Comparison of ENCODE assay signal across 16 mouse cellular contexts in genomic region chr17:29388978-29389377, GRCm38 (mm10). TPM values are rescaled to one million over a fixed set of nuclear protein-coding genes. Genes with fewer than 3 reads are reported as not detected.
A peak's percentile ranks its signal among the peaks of the same experiment; 100 is the strongest.
DNase-seq lines count a peak whose midpoint lies in the region; TF ChIP-seq lines count a peak whose summit lies in the region.
"Had no signal": no experiment of that assay in that cellular context is flagged by ENCODE, and none has a peak within 500 bp of the region (broad histone marks: within the 10 kb centered on the region; RNA-seq: fewer than 3 reads in every experiment).

No protein-coding gene starts in this region.

- TF ChIP-seq EP300 in ES-Bruce4 (IDR thresholded peaks at IDR 0.05; ENCODE audit: insufficient read depth, low read depth, low read length): no peak

- no peaks in the 10 kb centered on the region for H3K27me3 ChIP-seq in heart, embryonic 10.5 days (ENCODE audit: insufficient read depth, poor library complexity, severe bottlenecking)
- H3K27me3 ChIP-seq in ES-Bruce4 (ENCODE audit: control insufficient read depth, insufficient read depth, low read length, poor library complexity, severe bottlenecking): no peaks in the 10 kb centered on the region
- H3K27me3 ChIP-seq: intestine, embryonic 15.5 days; limb, embryonic 15.5 days; neural tube, embryonic 12.5 days had no signal

- intact Hi-C loops in heart, postnatal 10 days (cut with DNase I): no loop called here
- intact Hi-C loops in gastrocnemius, adult 2 months (cut with DNase I): no loop called here

- peak; percentile 77 for DNase-seq in adrenal gland, adult 2 months
- no peak for DNase-seq in adrenal gland, adult 18-20 months (ENCODE audit: low spot score in 2 of 2)
- no peak for DNase-seq in heart, embryonic 10.5 days (ENCODE audit: low spot score)
- DNase-seq in heart, postnatal 10 days: no peak
- peak; percentile 96 for DNase-seq in gastrocnemius, adult 2 months
- DNase-seq in lung, postnatal 4 days: no peak
- no peak for DNase-seq in lung, postnatal 36 days
- DNase-seq: heart, postnatal 36 days; midbrain, embryonic 14.5 days; retina, postnatal 1 day had no signal

- TF ChIP-seq POLR2A in ES-Bruce4 (IDR thresholded peaks at IDR 0.05; ENCODE audit: insufficient read depth, low read length): no peak

- H3K4me3 ChIP-seq in heart, embryonic 10.5 days: no peak overlapping the region
- H3K4me3 ChIP-seq in ES-Bruce4 (ENCODE audit: low read depth, low read length): peak overlapping the region; percentile 5
- H3K4me3 ChIP-seq in gastrocnemius, adult 2 months: no peak overlapping the region
- H3K4me3 ChIP-seq: heart, adult 2 months; intestine, embryonic 15.5 days; left cerebral cortex, adult 2 months; limb, embryonic 15.5 days; neural tube, embryonic 12.5 days had no signal

- H3K4me1 ChIP-seq in heart, embryonic 10.5 days: peaks cover 19% of the 10 kb centered on the region
- H3K4me1 ChIP-seq in ES-Bruce4 (ENCODE audit: control insufficient read depth, insufficient read depth, low read length): peaks cover 5% of the 10 kb centered on the region
- H3K4me1 ChIP-seq: neural tube, embryonic 12.5 days had no signal

- H3K9ac ChIP-seq in ES-Bruce4 (ENCODE audit: low read depth, poor library complexity, severe bottlenecking): no peak overlapping the region
- H3K9ac ChIP-seq: intestine, embryonic 15.5 days; limb, embryonic 15.5 days; neural tube, embryonic 12.5 days had no signal

- TF ChIP-seq CTCF in ES-Bruce4 (IDR thresholded peaks at IDR 0.05; ENCODE audit: low read depth, low read length): no peak
- TF ChIP-seq CTCF in gastrocnemius, adult 2 months (IDR thresholded peaks at IDR 0.05): no peak

- no peaks in the 10 kb centered on the region for H3K9me3 ChIP-seq in heart, embryonic 10.5 days
- H3K9me3 ChIP-seq in ES-Bruce4 (replicated peaks; ENCODE audit: control insufficient read depth, insufficient read depth, low read length, poor library complexity, severe bottlenecking): no peaks in the 10 kb centered on the region
- H3K9me3 ChIP-seq: intestine, embryonic 15.5 days; limb, embryonic 15.5 days; neural tube, embryonic 12.5 days had no signal

- no peaks in the 10 kb centered on the region for H3K36me3 ChIP-seq in heart, embryonic 10.5 days
- H3K36me3 ChIP-seq in ES-Bruce4 (ENCODE audit: control insufficient read depth, insufficient read depth, low read length, poor library complexity, severe bottlenecking): no peaks in the 10 kb centered on the region
- H3K36me3 ChIP-seq: intestine, embryonic 15.5 days; limb, embryonic 15.5 days; neural tube, embryonic 12.5 days had no signal

- 79% methylated on average over 11 of the region's 11 CpGs for WGBS in heart, embryonic 10.5 days

- peak overlapping the region; percentile 29; the same call in 1 of the 2 replicates for H3K27ac ChIP-seq in heart, embryonic 10.5 days
- no peak overlapping the region for H3K27ac ChIP-seq in ES-Bruce4 (ENCODE audit: insufficient read depth, low read length)
- H3K27ac ChIP-seq in gastrocnemius, adult 2 months: peak overlapping the region; percentile 91
- H3K27ac ChIP-seq: heart, adult 2 months; intestine, embryonic 15.5 days; left cerebral cortex, adult 2 months; limb, embryonic 15.5 days; neural tube, embryonic 12.5 days had no signal

RNA-seq across cellular contexts. Expression of gene Fgd2, which starts 28.3 kb away (rescaled TPM):
- 1 to 10 TPM; 2.6 to 3.4 TPM for total RNA-seq in adrenal gland, adult 2 months (2021)
- 10.0 and 17.2 TPM in 2 replicates for polyA plus RNA-seq in adrenal gland, adult 2 months (2012; rRNA removed)
- 1 to 10 TPM; 3.7 to 9.5 TPM for total RNA-seq in adrenal gland, adult 18-20 months (2021)
- polyA plus RNA-seq in heart, embryonic 10.5 days (2016; fragmentation: Nextera tagmentation; extraction: Ambion mirVana): 2.2 and 3.8 TPM in 2 replicates
- total RNA-seq in heart, postnatal 10 days (2021): 1 to 10 TPM; 2.5 to 2.6 TPM
- polyA plus RNA-seq in ES-Bruce4 (2011; ENCODE audit: insufficient read depth, insufficient read length, low read depth, missing spikeins): 4.6 and 5.1 TPM in 2 replicates
- 1 to 10 TPM in 1 of 2 experiments, under 1 TPM in 1; 0.74 to 1.1 TPM for total RNA-seq in gastrocnemius, adult 2 months (2021)

RNA-seq across cellular contexts. Expression of gene Mtch1, which starts 41.2 kb away (rescaled TPM):
- total RNA-seq in adrenal gland, adult 2 months (2021): 100 to 1,000 TPM; 220 to 280 TPM
- 331 and 392 TPM in 2 replicates for polyA plus RNA-seq in adrenal gland, adult 2 months (2012; rRNA removed)
- total RNA-seq in adrenal gland, adult 18-20 months (2021): 100 to 1,000 TPM; 252 to 293 TPM
- polyA plus RNA-seq in heart, embryonic 10.5 days (2016; fragmentation: Nextera tagmentation; extraction: Ambion mirVana): 281 and 310 TPM in 2 replicates
- total RNA-seq in heart, postnatal 10 days (2021): 100 to 1,000 TPM; 345 to 350 TPM
- 129 and 134 TPM in 2 replicates for polyA plus RNA-seq in ES-Bruce4 (2011; ENCODE audit: insufficient read depth, insufficient read length, low read depth, missing spikeins)
- 100 to 1,000 TPM in 1 of 2 experiments, 10 to 100 TPM in 1; 78.5 to 109 TPM for total RNA-seq in gastrocnemius, adult 2 months (2021)

Comparison
In these comparisons a context has a peak if more than half of its experiments do, and no peak if none do; other contexts are left out.
1. DNase-seq: peak in adrenal gland, adult 2 months (single experiment) and gastrocnemius, adult 2 months (single experiment); none in adrenal gland, adult 18-20 months (0 of 2), heart, embryonic 10.5 days (single experiment), heart, postnatal 10 days (0 of 2), lung, postnatal 4 days (0 of 2) and lung, postnatal 36 days (single experiment).